Mouse (Mus musculus) midbrain, embryonic 15.5 days (tissue): ENCODE data around the gene Arf4. TPM values are rescaled to one million over a fixed set of nuclear protein-coding genes. Genes with fewer than 3 reads are reported as not detected.
"Not testable (repeated sequence)": the region's sequence is repeated elsewhere in the genome, so short reads cannot be mapped to it uniquely, and the experiment has no call there.

Experiments
- ATAC-seq: fragments of 200-750 bp; cut with Nextera tagmentation; replicated peaks from 2 replicates; pipeline ENCODE4 v1.8.0; 2017; ENCODE audit warnings: moderate TSS enrichment
- H3K27ac ChIP-seq: fragments of 300-500 bp; sonication (generic); 2 replicates; pipeline ENCODE4 v1.5.1; 2015; ENCODE audit warnings: mild to moderate bottlenecking, inconsistent platforms
- H3K27me3 ChIP-seq: fragments of 300-500 bp; sonication (generic); replicated peaks from 2 replicates; pipeline ENCODE4 v1.6.1; 2015; ENCODE audit warnings: inconsistent platforms
- H3K36me3 ChIP-seq: fragments of 300-500 bp; sonication (generic); replicated peaks from 2 replicates; pipeline ENCODE4 v1.6.1; 2015; ENCODE audit warnings: inconsistent platforms
- H3K4me1 ChIP-seq: fragments of 300-500 bp; sonication (generic); 2 replicates; pipeline ENCODE4 v1.6.1; 2015; ENCODE audit warnings: inconsistent platforms
- H3K4me2 ChIP-seq: fragments of 300-500 bp; sonication (generic); 2 replicates; pipeline ENCODE4 v1.6.1; 2015; ENCODE audit warnings: inconsistent platforms, mild to moderate bottlenecking, moderate library complexity
- H3K4me3 ChIP-seq: fragments of 300-500 bp; sonication (generic); 2 replicates; pipeline ENCODE4 v1.5.1; 2015; ENCODE audit warnings: mild to moderate bottlenecking, inconsistent platforms
- H3K9ac ChIP-seq: fragments of 300-500 bp; sonication (generic); 2 replicates; pipeline ENCODE4 v1.6.1; 2015; ENCODE audit warnings: mild to moderate bottlenecking, inconsistent platforms
- H3K9me3 ChIP-seq: fragments of 300-500 bp; sonication (generic); 2 replicates; pipeline ENCODE4 v1.6.1; 2016; ENCODE audit warnings: inconsistent platforms
- WGBS: fragments of 180-500 bp; shearing (Covaris S2); methylation state at CpG from one replicate; pipeline ENCODE4 v1.1.7; 2015; ENCODE audit warnings: mixed read lengths; 5-methylcytosine and 5-hydroxymethylcytosine counted together
- microRNA-seq: library from miRNA; unstranded; fragments of <30 nt; microRNA quantifications from one replicate; pipeline ENCODE4, GENCODE M21; 2016
- polyA plus RNA-seq: library from polyadenylated mRNA; unstranded; fragments of >200 nt; fragmentation: Nextera tagmentation; extraction: Ambion mirVana; gene quantifications from 2 replicates; pipeline ENCODE4 v1.2.1, GENCODE M21; 2015

Gene Arf4
- polyA plus RNA-seq, 1 experiment from 2014 or later: 512 TPM

DNA sequence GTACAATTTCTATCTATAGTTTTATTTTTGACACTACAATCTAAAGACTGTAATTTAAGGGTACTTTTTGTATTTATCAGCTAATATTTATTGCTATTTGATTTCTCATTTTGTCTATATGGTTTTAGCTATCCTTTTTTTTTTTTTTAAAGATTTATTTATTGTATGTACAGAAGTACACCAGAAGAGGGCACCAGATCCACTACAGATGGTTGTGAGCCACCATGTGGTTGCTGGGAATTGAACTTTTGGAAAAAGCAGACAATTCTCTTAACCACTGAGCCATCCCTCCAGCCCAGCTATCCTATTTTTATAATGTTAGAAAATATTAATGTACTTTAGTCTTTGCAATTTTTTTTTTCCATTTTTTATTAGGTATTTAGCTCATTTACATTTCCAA lies 60.0 kb downstream of the Arf4 start:
- H3K27ac ChIP-seq: no peak overlapping the region
- no peak overlapping the region for H3K4me2 ChIP-seq
- no peak overlapping the region for H3K4me3 ChIP-seq
- no peaks in the 10 kb centered on the region for H3K27me3 ChIP-seq
- H3K9ac ChIP-seq: no peak overlapping the region
- ATAC-seq: no peak
- no peaks in the 10 kb centered on the region for H3K36me3 ChIP-seq
- no peaks in the 10 kb centered on the region for H3K4me1 ChIP-seq
- no peaks in the 10 kb centered on the region for H3K9me3 ChIP-seq

GRCm38 (mm10) chr14:26705246-26705645 lies 67.4 kb downstream of the Arf4 start:
- WGBS: 90% methylated on average over 5 of the region's 5 CpGs
- H3K4me2 ChIP-seq, H3K27ac ChIP-seq, H3K4me1 ChIP-seq, H3K27me3 ChIP-seq, ATAC-seq, H3K9me3 ChIP-seq, H3K9ac ChIP-seq, H3K36me3 ChIP-seq, H3K4me3 ChIP-seq: not testable (repeated sequence)

Small RNA genes within 50 kb of the gene (microRNA-seq; reads per million reads assigned to microRNA genes)
- gene Mir7672: not detected

Other genes starting within 250 kb of the Arf4 start
- 12.6 and 13.1 TPM in 2 replicates for gene Slmap, start 103.1 kb upstream of the Arf4 start, polyA plus RNA-seq
- 17.4 and 18.5 TPM in 2 replicates for gene Dennd6a, start 64.2 kb upstream of the Arf4 start, polyA plus RNA-seq
- 12.7 and 13.0 TPM in 2 replicates for gene Pde12, start 31.8 kb downstream of the Arf4 start, polyA plus RNA-seq
- gene Dnah12, start 55.2 kb downstream of the Arf4 start, polyA plus RNA-seq: 0.14 and 0.28 TPM in 2 replicates